Mouse (Mus musculus): ENCODE data around the gene Tnni2. TPM values are rescaled to one million over a fixed set of nuclear protein-coding genes. Genes with fewer than 3 reads are reported as not detected.
A peak's percentile ranks its signal among the peaks of the same experiment; 100 is the strongest.

Tnni2 gene
- polyA plus RNA-seq, 1 experiment from 2014 or later: 0.86 TPM

DNA sequence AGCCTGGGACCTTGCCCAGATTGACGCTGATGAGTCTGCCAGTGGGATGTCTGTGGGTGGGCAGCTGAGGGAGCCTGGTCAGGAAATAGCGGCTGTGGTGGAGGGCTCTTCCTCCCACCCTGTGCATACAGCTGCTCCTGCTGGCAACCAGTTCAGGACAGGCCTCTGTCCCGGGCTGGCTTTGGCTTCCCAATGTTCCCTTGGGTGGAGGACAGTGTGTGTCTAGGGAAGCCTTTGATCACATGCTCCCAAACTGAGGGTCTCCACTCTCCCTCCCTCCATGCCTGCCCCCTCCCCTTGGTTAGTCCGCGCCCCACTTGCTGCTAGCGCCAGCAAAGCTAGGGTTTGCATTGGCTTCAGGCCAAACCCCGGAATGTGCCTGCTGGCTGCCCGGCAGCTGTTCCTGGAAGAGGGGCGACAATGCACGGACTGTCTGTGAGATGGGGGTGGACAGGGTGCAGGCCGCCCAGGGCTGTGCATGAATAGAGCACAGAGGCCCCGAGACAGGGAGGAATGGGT is 11.4 kb upstream of the Tnni2 start:
- DNase-seq: peak; percentile 95
- WGBS: 8% methylated on average over 12 of the region's 12 CpGs

DNA sequence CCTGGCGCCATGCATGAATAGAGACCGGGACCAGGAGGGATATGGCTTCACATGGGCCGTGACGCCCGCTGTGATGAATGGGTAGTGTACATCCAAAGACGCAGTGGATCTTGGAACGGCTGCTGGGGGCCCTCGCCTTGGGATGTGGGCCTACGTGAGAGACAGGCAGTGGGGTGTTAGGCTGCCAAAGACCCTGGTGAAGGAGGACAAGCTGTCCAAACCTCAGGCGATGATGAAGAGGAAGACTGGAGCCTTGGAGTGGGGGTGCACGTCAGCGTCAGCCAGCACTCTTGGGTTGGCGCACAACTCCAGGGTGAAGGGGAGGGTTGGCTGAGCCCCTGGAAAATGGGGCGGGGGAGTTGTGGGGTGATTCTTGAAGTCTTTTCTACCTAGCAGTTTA is 10.5 kb upstream of the Tnni2 start:
- 50% methylated on average over 14 of the region's 14 CpGs for WGBS
- Histone ChIP-seq H3K4me1 (ENCODE audit: insufficient read depth) (peaks cover 27% of the 10 kb centered on the region), H3K36me3 (ENCODE audit: insufficient read depth) (no peaks in the 10 kb centered on the region), H3K4me2 (peak overlapping the region; percentile 36; the same call in 1 of the 2 replicates), H3K27me3 (ENCODE audit: insufficient read depth, low read length) (no peaks in the 10 kb centered on the region), H3K9ac (no peak overlapping the region), H3K4me3 (ENCODE audit: low read depth, low read length) (no peak overlapping the region), H3K27ac (ENCODE audit: low read depth) (peak overlapping the region; percentile 93), H3K9me3 (ENCODE audit: low read depth, low read length) (no peaks in the 10 kb centered on the region)
- ATAC-seq (ENCODE audit: insufficient read depth) (peak; percentile 68), DNase-seq (peak; percentile 90)
- no peak for TF ChIP-seq CTCF (IDR thresholded peaks at IDR 0.05; ENCODE audit: low read depth)

More for the DNA sequence above, 11.4 kb upstream of the Tnni2 start:
- Histone ChIP-seq H3K4me3 (ENCODE audit: low read depth, low read length) (no peak overlapping the region), H3K36me3 (ENCODE audit: insufficient read depth) (no peaks in the 10 kb centered on the region), H3K9me3 (ENCODE audit: low read depth, low read length) (no peaks in the 10 kb centered on the region), H3K4me1 (ENCODE audit: insufficient read depth) (peaks cover 27% of the 10 kb centered on the region), H3K4me2 (peak overlapping the region; percentile 36; the same call in 1 of the 2 replicates), H3K27me3 (ENCODE audit: insufficient read depth, low read length) (no peaks in the 10 kb centered on the region), H3K9ac (no peak overlapping the region; the same call in 1 of the 2 replicates), H3K27ac (ENCODE audit: low read depth) (peak overlapping the region; percentile 93)
- ATAC-seq (ENCODE audit: insufficient read depth): peak; percentile 90
- TF ChIP-seq CTCF (IDR thresholded peaks at IDR 0.05; ENCODE audit: low read depth): no peak

DNA sequence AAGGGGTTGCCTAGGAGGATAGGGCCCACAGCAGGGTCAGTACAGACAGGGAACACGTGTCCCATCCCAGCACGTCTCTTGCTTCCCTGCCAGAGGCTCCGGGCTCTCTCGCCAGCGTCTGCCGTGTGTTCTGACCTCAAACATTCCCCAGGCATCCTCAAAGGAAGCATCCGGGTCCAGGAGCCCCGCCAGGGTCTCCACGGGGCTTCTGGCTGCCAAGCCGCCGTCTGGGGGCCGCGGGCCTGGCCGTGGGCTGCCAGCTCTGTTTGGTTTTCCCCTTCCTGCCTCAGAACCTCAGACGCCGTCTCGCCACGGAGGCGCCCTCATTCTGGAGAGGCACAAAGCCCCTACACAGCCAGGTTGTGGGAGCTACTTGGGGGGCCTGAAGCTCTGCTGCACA is 8.0 kb upstream of the Tnni2 start:
- no peaks in the 10 kb centered on the region for H3K36me3 ChIP-seq (ENCODE audit: insufficient read depth)
- WGBS: 14% methylated on average over 19 of the region's 19 CpGs
- TF ChIP-seq CTCF (IDR thresholded peaks at IDR 0.05; ENCODE audit: low read depth): no peak
- H3K4me1 ChIP-seq (ENCODE audit: insufficient read depth): peaks cover 27% of the 10 kb centered on the region
- peak overlapping the region; percentile 84 for H3K27ac ChIP-seq (ENCODE audit: low read depth)
- DNase-seq (peak; percentile 55), ATAC-seq (ENCODE audit: insufficient read depth) (no peak)
- H3K4me2 ChIP-seq: peak overlapping the region; percentile 13; the same call in 1 of the 2 replicates
- peak overlapping the region; percentile 18 for H3K9ac ChIP-seq
- H3K4me3 ChIP-seq (ENCODE audit: low read depth, low read length): no peak overlapping the region
- no peaks in the 10 kb centered on the region for H3K9me3 ChIP-seq (ENCODE audit: low read depth, low read length)
- H3K27me3 ChIP-seq (ENCODE audit: insufficient read depth, low read length): no peaks in the 10 kb centered on the region

DNA sequence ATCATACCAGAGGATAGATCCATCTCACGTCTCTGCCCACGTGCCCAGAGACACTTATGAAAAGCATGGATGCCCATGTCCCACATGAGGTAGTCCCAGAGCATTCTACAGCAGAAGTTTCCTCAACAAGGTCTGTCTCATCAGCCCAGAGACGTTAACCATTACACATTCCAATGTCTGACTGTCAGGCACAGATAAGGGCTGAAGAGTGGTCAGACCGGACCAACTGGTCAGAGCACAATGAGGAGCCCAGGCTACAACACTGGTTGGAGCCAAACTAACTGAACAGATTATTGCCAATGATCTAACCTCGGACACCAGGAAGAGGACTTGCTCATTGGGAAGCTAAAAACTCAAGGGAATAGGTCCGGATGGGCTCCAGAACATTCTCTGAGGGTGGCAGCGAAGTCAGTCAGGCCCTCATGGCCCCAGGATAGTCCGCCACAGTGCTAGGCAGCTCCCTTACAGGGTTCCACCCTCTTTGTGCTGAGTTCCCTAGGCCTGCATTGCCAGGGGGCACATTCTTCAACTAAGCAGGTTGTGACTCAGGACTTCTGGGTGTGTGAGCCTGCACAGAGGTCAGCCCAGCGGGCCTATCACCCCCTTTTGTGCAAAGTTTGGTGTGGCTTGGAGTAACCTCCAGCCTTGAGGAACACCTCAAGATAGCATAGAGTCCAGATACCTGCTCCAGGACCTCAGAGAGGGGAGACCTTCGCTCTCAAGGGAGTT is 7.3 kb upstream of the Tnni2 start, which contains the start of gene Syt8:
Gene Syt8 (plus strand): TSS at position 714 of the 729 bp plus-strand sequence.
- peak within 1 kb of the TSS; percentile 13; the same call in 1 of the 2 replicates for H3K4me2 ChIP-seq
- no peaks in the 10 kb centered on the region for H3K36me3 ChIP-seq (ENCODE audit: insufficient read depth)
- WGBS: 72% methylated on average over 10 of the region's 10 CpGs
- ATAC-seq (ENCODE audit: insufficient read depth) (no peak), DNase-seq (peak; percentile 72)
- TF ChIP-seq CTCF (IDR thresholded peaks at IDR 0.05; ENCODE audit: low read depth): no peak
- no peak within 1 kb of the TSS for H3K4me3 ChIP-seq (ENCODE audit: low read depth, low read length)
- peaks cover 27% of the 10 kb centered on the region for H3K4me1 ChIP-seq (ENCODE audit: insufficient read depth)
- H3K27me3 ChIP-seq (ENCODE audit: insufficient read depth, low read length): no peaks in the 10 kb centered on the region
- H3K9ac ChIP-seq: peak within 1 kb of the TSS; percentile 18
- peak within 1 kb of the TSS; percentile 84 for H3K27ac ChIP-seq (ENCODE audit: low read depth)
- no peaks in the 10 kb centered on the region for H3K9me3 ChIP-seq (ENCODE audit: low read depth, low read length)

DNA sequence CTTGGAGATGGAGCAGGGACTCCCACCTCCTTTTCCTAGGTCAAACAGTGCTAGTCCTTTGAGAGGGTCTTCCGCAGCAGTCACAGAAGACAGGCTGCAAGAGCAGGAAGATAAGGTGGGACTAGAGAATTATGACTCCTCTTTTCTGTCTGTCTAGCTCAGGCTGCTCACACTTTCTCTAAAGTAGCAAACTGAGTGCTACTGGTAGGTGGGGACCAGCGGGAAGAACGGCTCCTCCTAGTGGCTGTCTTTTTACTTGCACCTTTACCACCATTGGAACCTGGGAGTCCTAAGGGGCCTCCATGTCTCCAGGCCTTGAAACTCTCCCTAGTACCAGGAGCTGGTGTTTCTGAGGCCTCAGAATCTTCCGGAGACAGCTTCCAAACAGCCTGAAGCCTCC is 6.1 kb upstream of the Tnni2 start:
- peak overlapping the region; percentile 40; the same call in 1 of the 2 replicates for H3K27ac ChIP-seq (ENCODE audit: low read depth)
- DNase-seq (peak; percentile 93), ATAC-seq (ENCODE audit: insufficient read depth) (no peak)
- H3K4me2 ChIP-seq: no peak overlapping the region
- no peaks in the 10 kb centered on the region for H3K27me3 ChIP-seq (ENCODE audit: insufficient read depth, low read length)
- TF ChIP-seq CTCF (IDR thresholded peaks at IDR 0.05; ENCODE audit: low read depth): peak; percentile 93
- WGBS: 14% methylated on average over 4 of the region's 4 CpGs
- H3K4me3 ChIP-seq (ENCODE audit: low read depth, low read length): no peak overlapping the region
- H3K36me3 ChIP-seq (ENCODE audit: insufficient read depth): no peaks in the 10 kb centered on the region
- no peaks in the 10 kb centered on the region for H3K9me3 ChIP-seq (ENCODE audit: low read depth, low read length)
- peaks cover 19% of the 10 kb centered on the region for H3K4me1 ChIP-seq (ENCODE audit: insufficient read depth)
- H3K9ac ChIP-seq: no peak overlapping the region

DNA sequence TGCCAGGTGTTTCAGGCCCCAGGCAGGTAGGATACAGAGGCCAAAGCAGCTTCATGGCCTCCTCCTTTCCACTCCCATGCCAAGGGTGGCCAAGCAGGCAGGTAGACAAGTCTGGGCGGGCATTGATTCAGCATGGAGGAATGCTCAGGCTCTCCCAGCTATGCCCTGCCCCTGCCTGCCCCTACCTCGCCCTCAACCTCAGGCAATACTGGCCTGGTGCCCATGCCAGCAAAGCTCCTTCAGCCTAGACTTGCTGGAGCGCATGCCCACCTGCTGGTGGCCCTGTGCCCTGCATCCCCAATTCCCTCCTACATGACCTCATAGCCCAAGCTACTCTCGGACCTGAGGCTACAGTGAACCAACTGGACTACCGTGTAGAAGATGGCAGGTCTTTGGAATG is 4.3 kb upstream of the Tnni2 start:
- Histone ChIP-seq H3K27ac (ENCODE audit: low read depth) (no peak overlapping the region), H3K27me3 (ENCODE audit: insufficient read depth, low read length) (no peaks in the 10 kb centered on the region)

DNA sequence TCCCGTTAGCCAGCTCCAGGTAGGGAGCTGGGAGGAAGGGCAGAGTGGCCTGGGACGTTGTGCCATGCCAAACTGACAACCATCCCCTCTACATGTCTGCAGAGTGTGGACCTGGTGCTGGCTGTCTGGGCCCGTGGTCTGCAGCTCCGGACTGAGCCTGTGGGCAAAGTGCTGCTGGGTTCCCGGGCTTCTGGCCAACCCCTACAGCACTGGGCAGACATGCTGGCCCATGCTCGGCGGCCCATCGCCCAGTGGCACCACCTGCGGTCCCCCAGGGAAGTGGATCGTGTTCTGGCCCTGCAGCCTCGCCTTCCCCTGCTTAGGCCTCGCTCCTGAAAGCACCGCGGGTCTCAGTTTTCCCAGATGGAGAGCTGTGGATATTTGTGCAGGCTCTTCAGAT is 1.6 kb upstream of the Tnni2 start:
- Histone ChIP-seq H3K9ac (0 out of 2 replicates have a peak overlapping the region, but pooled peaks have one; percentile 14), H3K36me3 (ENCODE audit: insufficient read depth) (no peaks in the 10 kb centered on the region), H3K4me2 (no peak overlapping the region), H3K9me3 (ENCODE audit: low read depth, low read length) (no peaks in the 10 kb centered on the region), H3K27ac (ENCODE audit: low read depth) (peak overlapping the region; percentile 5; the same call in 1 of the 2 replicates), H3K27me3 (ENCODE audit: insufficient read depth, low read length) (no peaks in the 10 kb centered on the region), H3K4me3 (ENCODE audit: low read depth, low read length) (no peak overlapping the region), H3K4me1 (ENCODE audit: insufficient read depth) (peaks cover 7% of the 10 kb centered on the region; the same call in 1 of the 2 replicates)
- WGBS: 77% methylated on average over 14 of the region's 14 CpGs
- no peak for TF ChIP-seq CTCF (IDR thresholded peaks at IDR 0.05; ENCODE audit: low read depth)
- ATAC-seq (ENCODE audit: insufficient read depth) (no peak), DNase-seq (no peak)

More for the DNA sequence above, 4.3 kb upstream of the Tnni2 start:
- TF ChIP-seq CTCF (IDR thresholded peaks at IDR 0.05; ENCODE audit: low read depth): peak; percentile 70
- WGBS: 73% methylated on average over 5 of the region's 5 CpGs
- Histone ChIP-seq H3K4me2 (no peak overlapping the region), H3K36me3 (ENCODE audit: insufficient read depth) (no peaks in the 10 kb centered on the region), H3K4me3 (ENCODE audit: low read depth, low read length) (no peak overlapping the region), H3K9me3 (ENCODE audit: low read depth, low read length) (no peaks in the 10 kb centered on the region), H3K9ac (no peak overlapping the region), H3K4me1 (ENCODE audit: insufficient read depth) (peaks cover 18% of the 10 kb centered on the region)
- no peak for ATAC-seq (ENCODE audit: insufficient read depth)
- DNase-seq: peak; percentile 40
